Mouse (Mus musculus): Measurements from ENCODE around the gene Ddi2.

Ddi2 gene

DNA sequence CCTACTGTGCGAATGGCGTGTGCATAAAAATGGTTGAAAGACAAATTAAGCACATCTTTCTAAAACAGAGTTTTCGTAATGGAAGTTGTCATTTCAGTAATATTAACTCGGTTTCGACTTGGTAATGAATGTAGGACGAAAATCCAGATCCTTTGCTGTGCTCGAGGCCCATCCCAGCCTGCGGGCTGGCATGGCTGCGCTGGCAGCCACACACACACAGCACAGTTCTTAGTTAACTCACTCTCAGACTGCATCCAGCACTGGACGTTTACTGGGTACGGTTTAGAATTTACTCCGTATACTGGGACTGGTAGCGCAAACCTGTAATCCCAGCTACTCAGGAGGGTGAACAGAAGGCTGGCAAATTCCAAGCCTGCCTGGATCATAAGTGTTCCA is 452 bp upstream of the Ddi2 start:
- no peak for TF ChIP-seq GATA4 (IDR thresholded peaks at IDR 0.05; ENCODE audit: insufficient replicate concordance, low read length)

DNA sequence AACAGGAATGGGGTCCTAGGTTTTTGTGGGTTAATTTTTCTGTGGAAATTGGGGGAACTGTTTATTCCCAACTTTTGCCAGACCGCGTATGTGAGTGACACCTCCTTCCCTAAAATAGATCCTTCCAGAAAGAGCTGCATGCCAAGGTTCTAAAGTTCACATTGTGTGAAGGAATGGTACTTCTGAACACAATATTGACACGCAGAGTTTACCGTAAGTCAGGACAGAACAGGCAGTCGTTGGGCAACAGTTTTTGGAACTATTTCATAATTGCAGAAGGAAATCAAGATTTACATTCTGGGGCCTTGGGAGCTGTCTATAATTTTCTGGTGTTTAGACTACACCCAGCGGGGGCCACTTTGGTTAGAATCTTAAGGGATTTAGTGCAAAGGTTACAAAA is 1.3 kb downstream of the Ddi2 start:
- no peak for TF ChIP-seq GATA4 (IDR thresholded peaks at IDR 0.05; ENCODE audit: insufficient replicate concordance, low read length)

- no peak for TF ChIP-seq GATA4 (IDR thresholded peaks at IDR 0.05; ENCODE audit: insufficient replicate concordance, low read length)
Observed at GRCm38 (mm10) chr4:141720761-141721523, 2.3 kb downstream of the Ddi2 start.

GRCm38 (mm10) chr4:141719304-141719703 is 3.9 kb downstream of the Ddi2 start:
- no peak for TF ChIP-seq GATA4 (IDR thresholded peaks at IDR 0.05; ENCODE audit: insufficient replicate concordance, low read length)

GRCm38 (mm10) chr4:141717633-141718032 is 5.6 kb downstream of the Ddi2 start:
- TF ChIP-seq GATA4 (IDR thresholded peaks at IDR 0.05; ENCODE audit: insufficient replicate concordance, low read length): no peak

DNA sequence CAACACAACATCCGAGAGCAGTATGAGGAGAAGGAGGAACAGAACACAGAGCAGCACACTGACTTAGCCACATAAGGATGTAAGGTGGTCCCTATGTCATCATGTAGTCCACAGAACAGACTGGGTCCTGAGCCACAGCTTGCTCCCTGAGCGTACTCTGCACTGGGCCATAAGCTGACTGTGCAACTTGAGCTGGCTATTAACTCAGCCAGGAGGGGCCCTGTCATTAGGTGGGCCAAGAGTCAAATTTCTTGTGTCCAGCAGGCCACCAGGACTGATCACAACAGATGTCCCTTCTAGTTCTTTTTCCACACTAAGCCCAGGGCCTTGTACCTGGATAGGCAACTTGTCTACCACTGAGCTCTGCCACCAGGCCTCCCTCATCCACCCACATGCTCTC is 8.2 kb downstream of the Ddi2 start:
- TF ChIP-seq GATA4 (IDR thresholded peaks at IDR 0.05; ENCODE audit: insufficient replicate concordance, low read length): no peak

DNA sequence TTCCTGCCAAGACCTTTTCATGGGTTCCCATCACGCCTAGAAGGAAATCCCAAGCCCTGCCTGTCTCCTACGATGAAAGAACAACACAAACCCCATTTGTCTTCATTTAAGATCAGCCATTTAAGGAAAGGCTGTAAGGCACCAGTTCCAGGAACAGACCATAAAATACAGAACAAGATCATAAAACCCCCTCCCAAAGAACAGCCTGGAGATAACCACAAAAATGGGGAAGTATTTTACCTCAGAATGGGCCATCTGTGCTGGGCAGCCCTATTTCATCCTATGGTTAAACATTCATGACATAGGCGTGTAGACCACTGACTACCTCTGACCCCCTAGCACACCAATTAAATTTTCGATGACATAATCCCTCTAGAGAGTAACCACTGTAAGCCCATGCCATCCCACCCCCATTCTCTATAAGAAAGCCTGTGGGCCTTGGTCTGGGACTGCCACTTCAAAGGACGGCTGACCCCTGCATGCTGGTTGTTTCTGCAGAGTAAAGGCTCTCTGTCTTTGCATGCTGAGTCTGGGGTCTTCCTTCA is 9.5 kb downstream of the Ddi2 start:
- TF ChIP-seq GATA4 (IDR thresholded peaks at IDR 0.05; ENCODE audit: insufficient replicate concordance, low read length): no peak

DNA sequence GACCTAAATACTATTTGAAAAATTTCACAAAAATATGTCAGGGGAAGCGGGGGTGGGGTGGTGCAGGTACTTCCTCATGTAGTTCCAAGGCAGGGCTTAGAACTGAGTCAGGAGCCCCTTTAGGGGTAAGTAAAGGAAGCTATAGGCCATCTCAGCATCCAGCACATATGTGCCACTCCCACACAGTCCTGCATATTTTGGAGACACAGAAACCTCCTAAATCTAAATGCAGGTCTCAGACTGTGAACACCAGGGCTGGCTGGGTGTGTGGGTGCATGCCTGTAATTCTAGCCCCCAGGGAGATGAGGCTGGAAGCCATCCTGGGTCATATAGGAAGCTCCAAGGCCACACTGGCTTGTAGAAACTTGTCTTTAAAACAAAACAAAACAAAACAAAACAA is 12.0 kb downstream of the Ddi2 start:
- TF ChIP-seq GATA4 (IDR thresholded peaks at IDR 0.05; ENCODE audit: insufficient replicate concordance, low read length): no peak

DNA sequence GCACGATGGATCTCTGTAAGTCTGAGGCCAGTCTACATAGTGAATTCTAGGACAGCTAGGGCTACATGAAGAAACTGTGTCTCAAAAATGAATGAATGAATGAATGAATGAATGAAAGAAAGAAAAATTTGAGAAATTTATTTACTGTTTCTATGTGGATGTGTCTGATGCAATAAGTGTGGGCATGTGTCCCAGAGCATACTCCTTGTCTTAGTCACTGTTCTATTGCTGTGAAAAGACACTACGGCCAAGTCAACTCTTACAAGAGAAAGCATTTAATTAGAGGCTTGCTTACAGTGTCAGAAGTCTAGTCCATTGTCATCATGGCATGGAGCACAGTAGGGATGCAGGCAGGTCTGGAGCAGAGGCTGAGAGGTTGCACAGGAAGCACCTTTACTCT is 14.2 kb downstream of the Ddi2 start:
- no peak for TF ChIP-seq GATA4 (IDR thresholded peaks at IDR 0.05; ENCODE audit: insufficient replicate concordance, low read length)

- no peak for TF ChIP-seq GATA4 (IDR thresholded peaks at IDR 0.05; ENCODE audit: insufficient replicate concordance, low read length)
Observed at GRCm38 (mm10) chr4:141708005-141708404, 15.2 kb downstream of the Ddi2 start.

GRCm38 (mm10) chr4:141705331-141705730 is 17.9 kb downstream of the Ddi2 start:
- TF ChIP-seq GATA4 (IDR thresholded peaks at IDR 0.05; ENCODE audit: insufficient replicate concordance, low read length): no peak

DNA sequence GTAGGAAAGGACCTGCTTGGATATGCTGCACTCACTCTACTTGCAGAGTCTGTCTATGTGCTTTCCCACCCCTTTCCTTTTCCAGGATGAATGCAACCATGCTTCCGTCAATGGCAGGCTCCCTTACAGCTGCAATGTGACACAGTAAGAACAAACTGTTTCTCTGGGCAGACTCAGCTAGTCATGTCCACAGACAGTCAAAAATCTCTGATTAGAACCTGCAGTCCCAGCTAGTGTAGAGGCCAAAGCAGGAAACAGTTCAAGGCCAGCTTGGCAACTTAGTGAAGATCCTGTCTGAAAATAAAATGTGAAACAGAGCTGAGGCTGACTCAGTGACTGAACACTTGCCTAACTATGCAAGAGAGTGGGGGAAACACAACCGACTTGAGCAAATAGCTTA is 18.6 kb downstream of the Ddi2 start:
- no peak for TF ChIP-seq GATA4 (IDR thresholded peaks at IDR 0.05; ENCODE audit: insufficient replicate concordance, low read length)

- no peak for TF ChIP-seq GATA4 (IDR thresholded peaks at IDR 0.05; ENCODE audit: insufficient replicate concordance, low read length)
Observed at GRCm38 (mm10) chr4:141694719-141695118, 28.5 kb downstream of the Ddi2 start.

- TF ChIP-seq GATA4 (IDR thresholded peaks at IDR 0.05; ENCODE audit: insufficient replicate concordance, low read length): no peak
Observed at GRCm38 (mm10) chr4:141688505-141688904, 34.7 kb downstream of the Ddi2 start.

GRCm38 (mm10) chr4:141686525-141686924 is 36.7 kb downstream of the Ddi2 start:
- TF ChIP-seq GATA4 (IDR thresholded peaks at IDR 0.05; ENCODE audit: insufficient replicate concordance, low read length): no peak

- TF ChIP-seq GATA4 (IDR thresholded peaks at IDR 0.05; ENCODE audit: insufficient replicate concordance, low read length): no peak
Observed at GRCm38 (mm10) chr4:141686093-141686492, 37.1 kb downstream of the Ddi2 start.

DNA sequence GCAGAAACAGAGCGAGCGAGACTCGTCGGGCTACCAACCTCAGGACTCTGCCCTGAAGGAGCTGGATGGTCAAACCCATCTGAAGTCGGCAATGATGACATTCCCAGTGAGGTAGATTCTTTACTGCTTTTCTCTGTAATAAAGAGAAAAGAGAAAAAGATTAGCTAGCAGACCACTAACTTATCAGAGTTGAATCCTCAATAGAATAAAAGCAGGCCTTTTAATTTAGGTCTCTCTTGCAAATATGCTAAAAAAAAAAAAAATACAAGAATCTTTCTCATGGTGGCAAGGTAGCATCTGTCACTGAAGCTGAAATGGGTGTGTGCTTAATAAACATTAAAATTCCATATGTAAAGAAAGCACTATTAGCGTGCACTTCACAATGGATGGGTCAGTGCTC is 37.7 kb downstream of the Ddi2 start, which contains the start of gene Rsc1a1:
Gene Rsc1a1 (minus strand): TSS at position 101 of the 400 bp plus-strand sequence.
- no peak for TF ChIP-seq GATA4 (IDR thresholded peaks at IDR 0.05; ENCODE audit: insufficient replicate concordance, low read length)
